Mouse (Mus musculus) C2C12 (cell line): ENCODE measurements around the gene Cdk17.

Experiments used
- CEBPB ChIP-seq: IDR thresholded peaks from one replicate; pipeline ENCODE4 v1.6.1; 2011; ENCODE audit warnings: low read depth, mild to moderate bottlenecking, control low read depth, moderate library complexity
- CTCF ChIP-seq: IDR thresholded peaks from one replicate; pipeline ENCODE4 v1.5.1; 2011; ENCODE audit not compliant: control insufficient read depth, insufficient read depth, insufficient read length
- MAX ChIP-seq: IDR thresholded peaks from one replicate; pipeline ENCODE4 v1.6.1; 2011; ENCODE audit warnings: mild to moderate bottlenecking, control low read depth
- MYOD1 ChIP-seq: IDR thresholded peaks from one replicate; pipeline ENCODE4 v1.6.1; 2011; ENCODE audit warnings: low read depth; ENCODE audit not compliant: control insufficient read depth, insufficient read length

GRCm38 (mm10) chr10:93227921-93228320, 67.2 kb downstream of the Cdk17 start:
- TF ChIP-seq CTCF (no peak), MYOD1 (no peak), MAX (no peak), CEBPB (no peak)
